Mouse (Mus musculus): ENCODE measurements around the gene Sstr5.
A peak's percentile ranks its signal among the peaks of the same experiment; 100 is the strongest.

- TF ChIP-seq E2F4 (IDR thresholded peaks at IDR 0.05; ENCODE audit: insufficient read depth) = no peak
- no peak for TF ChIP-seq POLR2A (IDR thresholded peaks at IDR 0.05; ENCODE audit: insufficient read length, low read depth)
- no peak for TF ChIP-seq TCF12 (IDR thresholded peaks at IDR 0.05; ENCODE audit: insufficient read depth, poor library complexity, severe bottlenecking)
- TF ChIP-seq POLR2AphosphoS2 (IDR thresholded peaks at IDR 0.05; ENCODE audit: insufficient read length, low read depth) = no peak
- TF ChIP-seq MYOG (IDR thresholded peaks at IDR 0.05; ENCODE audit: control insufficient read depth in 1 of 3, insufficient read depth in 1 of 3, insufficient read length in 2 of 3, low read depth in 2 of 3) = peak in 1 of 3 experiments; percentile 20
- no peak for TF ChIP-seq MAX (IDR thresholded peaks at IDR 0.05; ENCODE audit: low read depth)
- no peak for TF ChIP-seq TCF3 (IDR thresholded peaks at IDR 0.05; ENCODE audit: insufficient read length, low read depth)
- TF ChIP-seq MYOD1 (IDR thresholded peaks at IDR 0.05; ENCODE audit: control insufficient read depth in 1 of 3, insufficient read length in 2 of 3, low read depth in 2 of 3) = peak in 1 of 3 experiments; percentile 20
- TF ChIP-seq USF1 (IDR thresholded peaks at IDR 0.05; ENCODE audit: low read depth) = no peak
- TF ChIP-seq CEBPB (IDR thresholded peaks at IDR 0.05; ENCODE audit: insufficient read depth, poor library complexity, severe bottlenecking) = no peak
Measured at GRCm38 (mm10) chr17:25482092-25482491, 15.0 kb downstream of the Sstr5 start.
